Mouse (Mus musculus) splenic B cell, adult 2 months (primary cell): ENCODE measurements around the gene Det1.

Experiments
- DNase-seq: peaks from one replicate; pipeline ENCODE4 v3.0.0-alpha.2; 2011; ENCODE audit warnings: low read depth, low spot score
- H3K27me3 ChIP-seq: 2 replicates; pipeline ENCODE4 v1.6.1; 2012; ENCODE audit warnings: mild to moderate bottlenecking, low read length, moderate library complexity, mixed read lengths; ENCODE audit not compliant: control insufficient read depth, poor library complexity, insufficient read depth, severe bottlenecking
- H3K36me3 ChIP-seq: 2 replicates; pipeline ENCODE4 v1.6.1; 2012; ENCODE audit warnings: mild to moderate bottlenecking, low read length, moderate library complexity, mixed read lengths; ENCODE audit not compliant: control insufficient read depth, poor library complexity, insufficient read depth, severe bottlenecking

The Det1 gene

DNA sequence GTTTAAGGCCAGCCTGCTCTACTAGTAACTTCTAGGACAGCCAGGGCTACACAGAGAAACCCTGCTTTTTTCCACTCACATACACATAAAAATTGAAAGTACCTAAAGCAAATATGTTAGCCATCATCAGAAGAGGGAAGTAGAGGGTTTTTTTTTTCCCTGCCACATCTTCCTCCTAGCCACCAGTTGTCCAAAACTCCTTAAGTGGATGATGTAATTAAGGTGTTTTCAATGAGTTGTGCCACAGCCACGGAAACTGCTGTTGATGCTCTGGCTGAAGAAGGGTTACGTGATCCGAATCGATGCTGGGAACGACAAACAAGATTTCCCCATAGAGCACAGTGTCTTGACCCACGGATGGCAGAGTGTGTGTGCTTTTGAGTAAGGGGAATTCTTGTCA is 25.3 kb upstream of the Det1 start:
- H3K36me3 ChIP-seq = no peaks in the 10 kb centered on the region
- no peak for DNase-seq
- H3K27me3 ChIP-seq = no peaks in the 10 kb centered on the region

DNA sequence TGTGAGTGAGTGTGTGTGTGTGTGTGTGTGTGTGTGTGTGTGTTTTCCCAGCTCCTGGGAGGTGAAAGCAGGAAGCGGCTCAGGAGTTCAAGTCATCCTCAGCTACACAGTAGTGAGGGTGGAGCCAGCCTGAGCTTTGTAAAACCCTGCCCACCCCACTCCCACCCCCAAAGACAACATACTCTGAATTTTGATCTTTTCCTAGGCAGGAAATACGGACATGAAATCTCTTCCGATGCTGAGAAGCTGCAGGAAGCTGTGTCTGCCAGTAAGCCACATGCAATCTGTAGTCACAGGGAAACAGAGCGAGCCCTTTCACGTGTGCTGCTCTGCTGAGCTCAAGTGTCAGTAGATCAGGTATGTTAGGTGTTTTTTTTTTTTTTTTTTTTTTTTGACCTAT is 21.7 kb upstream of the Det1 start:
- no peaks in the 10 kb centered on the region for H3K27me3 ChIP-seq
- no peaks in the 10 kb centered on the region for H3K36me3 ChIP-seq
- DNase-seq = no peak

DNA sequence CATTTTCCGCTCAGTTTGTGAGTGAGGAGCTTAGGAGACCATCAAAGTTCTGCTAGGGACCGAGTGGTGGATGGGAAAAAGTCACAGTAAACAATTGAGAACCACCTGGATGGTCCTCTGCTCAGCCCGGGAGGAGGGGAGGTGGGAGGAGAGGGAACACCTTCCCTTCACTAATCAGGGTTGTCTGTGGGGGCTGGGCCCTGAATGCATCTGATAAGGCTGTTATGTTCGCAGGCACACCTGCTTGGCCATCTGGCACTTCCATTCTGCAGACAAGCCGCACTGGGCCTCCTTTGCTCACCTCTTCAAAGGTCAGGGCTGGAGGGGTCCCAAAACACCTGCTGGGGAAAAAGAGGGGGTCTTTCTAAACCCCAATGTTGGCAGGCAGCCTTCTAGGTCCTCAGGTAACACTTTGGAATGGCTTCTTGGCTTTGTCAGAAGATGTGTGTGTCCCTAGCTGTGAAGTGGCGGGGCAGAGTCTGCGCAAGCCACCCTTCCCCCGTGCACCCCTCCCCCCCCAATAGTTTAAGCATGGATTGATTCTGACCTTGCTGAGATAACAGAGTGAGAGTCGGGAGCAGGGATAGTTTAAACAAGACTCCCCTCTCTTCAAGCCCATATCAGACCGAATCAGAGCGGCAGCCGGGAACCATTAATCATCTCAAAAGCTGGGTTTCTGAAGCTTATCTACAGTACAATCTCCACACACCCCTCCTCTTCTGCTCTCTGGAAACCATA is 18.3 kb upstream of the Det1 start:
- no peak for DNase-seq
- no peaks in the 10 kb centered on the region for H3K27me3 ChIP-seq
- H3K36me3 ChIP-seq = no peaks in the 10 kb centered on the region

DNA sequence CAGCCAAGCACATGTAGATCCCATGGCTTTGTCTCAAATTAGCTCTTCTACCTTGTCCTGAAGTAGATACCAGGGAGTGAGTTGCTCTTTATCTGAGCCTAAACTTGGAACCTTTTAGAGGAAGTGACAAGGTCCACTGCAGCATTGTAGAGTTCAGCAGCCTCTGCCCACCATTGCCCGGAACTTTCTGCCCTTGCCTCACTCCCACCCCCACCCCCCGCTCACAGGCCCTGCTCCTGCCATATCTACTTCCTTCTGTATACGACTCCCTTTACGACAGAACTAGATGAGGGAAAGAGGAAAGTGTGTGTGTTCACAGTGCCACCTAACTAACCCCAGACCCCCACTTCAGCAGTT is 17.4 kb upstream of the Det1 start:
- no peaks in the 10 kb centered on the region for H3K36me3 ChIP-seq
- no peak for DNase-seq
- H3K27me3 ChIP-seq = no peaks in the 10 kb centered on the region

DNA sequence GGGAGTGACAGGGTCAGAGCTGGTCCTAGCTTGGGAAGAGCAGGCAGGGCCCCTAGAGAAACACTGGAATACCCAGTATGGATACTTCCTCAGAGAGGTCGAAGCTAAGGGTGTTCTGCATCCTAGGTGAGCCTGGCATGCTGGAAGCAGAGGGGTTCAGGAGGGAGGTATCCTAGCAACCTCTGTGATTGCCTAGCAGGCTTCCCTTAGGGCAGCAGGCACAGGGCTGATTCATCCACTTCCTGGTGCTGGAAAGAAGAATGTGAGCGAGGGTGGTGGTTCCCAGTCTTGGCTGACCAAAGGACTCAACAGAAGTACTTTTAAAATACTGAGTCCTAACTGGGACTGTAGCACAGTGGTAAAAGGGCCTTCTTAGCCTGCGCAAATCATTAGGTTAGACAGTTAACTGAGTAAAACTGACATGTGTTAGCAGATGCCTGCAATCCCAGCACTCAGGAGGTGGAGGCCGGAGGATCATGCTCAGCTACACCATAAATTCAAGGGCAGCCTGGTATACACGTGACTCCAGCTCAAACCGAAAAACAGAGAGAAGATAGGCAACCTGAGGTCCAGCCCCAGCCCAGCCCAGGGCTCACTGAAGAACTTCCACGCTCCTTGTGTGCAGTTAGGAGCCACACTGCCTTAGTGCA is 16.9 kb upstream of the Det1 start:
- H3K27me3 ChIP-seq = no peaks in the 10 kb centered on the region
- DNase-seq = no peak
- no peaks in the 10 kb centered on the region for H3K36me3 ChIP-seq

DNA sequence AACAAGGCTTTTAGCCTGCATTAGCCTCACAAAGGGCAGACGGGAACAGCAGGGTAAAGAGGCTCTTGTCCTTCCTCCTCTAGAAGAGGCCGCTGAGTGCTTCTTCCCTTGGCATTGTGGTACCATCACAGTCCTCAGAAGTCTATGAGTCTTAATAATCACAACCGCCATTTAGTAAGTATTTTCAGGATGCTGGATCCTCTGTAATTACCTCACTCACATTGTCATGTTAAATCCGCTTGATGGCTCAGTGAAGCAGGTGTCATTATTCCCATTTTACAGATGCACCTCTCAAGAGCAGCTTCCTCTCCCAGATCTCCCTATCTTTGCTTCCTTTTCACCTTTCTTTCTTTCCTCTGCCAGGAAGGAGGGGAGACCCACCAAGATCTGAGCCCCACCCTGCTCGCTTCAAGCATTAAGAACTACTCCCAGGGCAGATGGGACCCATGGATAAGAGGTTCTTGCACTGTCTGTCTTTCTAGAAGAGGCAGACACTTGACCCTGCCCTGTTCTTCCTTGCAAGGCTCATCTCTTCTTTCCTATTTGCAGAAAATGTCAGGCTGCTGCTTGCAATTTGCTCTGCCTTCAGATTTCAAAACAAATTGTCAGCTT is 8.1 kb upstream of the Det1 start:
- H3K36me3 ChIP-seq = no peaks in the 10 kb centered on the region
- no peaks in the 10 kb centered on the region for H3K27me3 ChIP-seq
- no peak for DNase-seq

DNA sequence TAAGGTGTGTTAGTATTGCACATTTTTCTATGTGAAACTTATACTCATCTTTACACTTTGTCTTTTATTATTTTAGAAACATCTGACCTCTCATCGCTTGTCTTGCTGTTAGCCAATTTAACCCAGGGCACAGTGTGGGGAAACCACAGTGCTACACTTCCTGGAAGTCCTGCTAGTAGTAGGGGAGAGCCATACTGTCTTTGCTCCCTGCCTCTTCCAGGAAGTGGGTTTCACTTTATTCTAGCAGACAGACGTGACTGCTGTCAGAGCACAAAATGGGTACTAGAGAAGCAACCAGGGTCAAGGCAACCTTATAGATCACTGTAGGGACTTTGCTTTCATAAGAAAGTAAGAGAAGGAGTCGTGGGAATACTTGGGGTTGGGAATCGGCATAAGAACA is 7.0 kb upstream of the Det1 start:
- no peak for DNase-seq
- H3K36me3 ChIP-seq = no peaks in the 10 kb centered on the region
- H3K27me3 ChIP-seq = no peaks in the 10 kb centered on the region

DNA sequence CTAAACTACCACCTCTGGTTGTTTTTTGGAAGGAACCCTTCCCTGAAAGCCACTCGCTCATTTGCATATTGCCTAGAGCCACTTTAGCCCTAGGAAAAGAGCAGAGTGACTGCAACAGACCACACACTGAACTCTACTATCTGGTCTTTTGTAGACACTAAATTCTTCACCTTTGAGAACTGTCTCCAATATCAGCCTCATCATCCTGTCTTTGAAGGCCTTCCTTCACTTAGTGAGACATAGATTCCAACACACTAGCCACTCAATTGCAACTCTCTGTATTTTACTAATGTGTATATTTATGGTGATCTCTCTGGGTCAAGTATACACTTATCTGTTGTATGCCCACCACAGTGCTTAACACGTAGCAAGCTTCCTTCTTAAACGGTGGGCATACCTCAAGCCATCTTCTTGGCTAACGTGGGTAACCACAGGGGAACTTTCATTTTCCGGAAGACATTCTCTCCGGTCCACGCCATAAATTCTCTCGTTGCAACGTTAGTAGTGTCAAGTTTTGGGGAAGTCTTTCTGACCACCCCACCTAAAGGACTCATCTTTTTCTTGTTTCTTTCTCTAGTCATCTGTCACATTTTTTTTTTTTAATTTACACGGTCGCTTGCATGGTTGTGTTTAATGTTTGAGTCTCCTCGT is 872 bp downstream of the Det1 start:
- peaks cover 4% of the 10 kb centered on the region; the same call in 1 of the 2 replicates for H3K36me3 ChIP-seq
- peak; percentile 31 for DNase-seq

DNA sequence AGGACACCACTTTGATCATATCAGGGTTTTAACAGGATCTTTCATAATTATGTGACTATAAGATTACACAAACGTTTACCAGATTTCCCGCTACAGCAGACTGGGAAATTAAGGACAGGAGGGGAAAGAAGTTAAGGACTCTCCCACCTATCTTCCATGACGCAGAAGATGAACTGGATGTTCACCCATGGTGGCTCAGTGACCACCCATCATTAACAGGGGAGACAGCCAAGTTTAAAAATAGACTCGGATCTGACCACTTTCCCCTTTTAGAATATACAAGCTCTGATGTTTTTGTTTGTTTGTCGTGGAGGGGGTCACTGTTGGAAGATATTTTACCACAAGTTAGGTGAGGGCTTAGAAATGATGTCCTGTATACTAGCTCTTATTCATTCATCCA is 5.5 kb downstream of the Det1 start:
- Histone ChIP-seq H3K27me3 (no peaks in the 10 kb centered on the region), H3K36me3 (peaks cover 9% of the 10 kb centered on the region)
- DNase-seq = no peak

More for the DNA sequence above, 872 bp downstream of the Det1 start:
- H3K27me3 ChIP-seq = no peaks in the 10 kb centered on the region

DNA sequence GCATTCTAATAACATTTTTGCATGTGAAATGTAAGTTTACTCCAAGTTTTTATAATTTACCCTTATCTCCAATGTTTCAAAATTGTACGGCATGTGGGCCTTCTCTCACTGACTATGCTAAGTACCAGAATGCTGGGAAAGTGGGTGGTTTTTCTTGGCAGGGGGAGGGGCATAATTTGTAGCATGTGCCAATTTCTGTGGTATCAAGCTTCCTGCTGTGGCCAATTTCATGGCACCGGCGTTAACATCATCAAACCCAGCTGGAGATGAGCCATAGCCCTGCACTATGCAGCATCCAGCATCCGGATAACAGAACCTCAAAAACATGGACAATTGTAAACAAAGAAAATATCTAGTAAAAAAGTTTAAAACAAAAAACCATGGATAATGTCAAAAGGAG is 9.8 kb downstream of the Det1 start:
- H3K36me3 ChIP-seq = peaks cover 10% of the 10 kb centered on the region
- no peaks in the 10 kb centered on the region for H3K27me3 ChIP-seq
- no peak for DNase-seq

DNA sequence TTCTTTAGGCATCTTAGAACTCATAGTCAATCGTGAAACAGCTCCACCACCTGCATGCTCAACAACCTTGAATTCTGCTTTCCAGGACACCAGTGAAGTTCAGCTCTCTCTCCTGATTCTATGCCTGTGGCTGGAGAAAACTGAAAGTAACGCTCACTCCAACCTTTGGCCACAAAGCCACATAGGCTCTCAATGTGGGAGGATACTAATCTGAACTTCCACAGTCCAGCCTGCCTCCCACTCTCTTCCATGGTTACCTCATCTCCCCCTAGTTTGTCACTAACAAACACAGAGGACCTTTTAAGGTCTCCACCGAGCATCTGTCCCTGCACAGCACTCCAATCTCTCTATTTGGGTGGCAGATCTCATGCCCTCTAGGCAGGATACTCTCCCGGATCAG is 11.4 kb downstream of the Det1 start:
- no peaks in the 10 kb centered on the region for H3K27me3 ChIP-seq
- H3K36me3 ChIP-seq = peaks cover 10% of the 10 kb centered on the region
- no peak for DNase-seq

DNA sequence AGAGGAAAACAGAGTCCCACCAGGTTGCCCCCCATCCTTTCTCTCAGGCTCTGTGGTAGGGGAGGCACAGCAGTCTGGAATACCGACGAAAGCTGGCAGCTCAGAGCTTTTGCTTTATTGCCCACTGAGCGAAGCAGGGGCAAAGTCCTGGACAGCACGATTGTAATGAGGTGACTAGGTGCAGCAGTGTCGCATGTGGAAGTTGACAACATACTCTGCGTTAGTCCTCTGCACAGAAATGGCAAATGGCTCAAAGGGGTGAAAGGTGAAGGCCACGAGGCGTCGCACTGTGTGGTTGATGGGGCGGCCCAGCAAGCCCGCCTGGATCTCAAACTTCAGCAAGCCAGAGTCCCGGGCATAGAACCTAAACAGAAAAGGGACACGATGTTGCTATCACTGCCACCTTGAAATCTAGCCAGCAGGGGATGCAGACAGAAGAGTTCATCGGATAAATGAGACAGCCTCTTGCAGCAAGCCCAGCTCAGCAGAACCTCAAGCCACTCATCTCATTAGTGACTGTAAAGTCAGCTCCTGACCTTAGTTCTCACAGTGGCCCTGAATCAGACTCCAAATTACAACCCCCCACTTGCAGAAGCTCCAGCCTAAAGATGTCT is 19.2 kb downstream of the Det1 start:
- H3K36me3 ChIP-seq = peaks cover 6% of the 10 kb centered on the region
- DNase-seq = no peak
- H3K27me3 ChIP-seq = no peaks in the 10 kb centered on the region

DNA sequence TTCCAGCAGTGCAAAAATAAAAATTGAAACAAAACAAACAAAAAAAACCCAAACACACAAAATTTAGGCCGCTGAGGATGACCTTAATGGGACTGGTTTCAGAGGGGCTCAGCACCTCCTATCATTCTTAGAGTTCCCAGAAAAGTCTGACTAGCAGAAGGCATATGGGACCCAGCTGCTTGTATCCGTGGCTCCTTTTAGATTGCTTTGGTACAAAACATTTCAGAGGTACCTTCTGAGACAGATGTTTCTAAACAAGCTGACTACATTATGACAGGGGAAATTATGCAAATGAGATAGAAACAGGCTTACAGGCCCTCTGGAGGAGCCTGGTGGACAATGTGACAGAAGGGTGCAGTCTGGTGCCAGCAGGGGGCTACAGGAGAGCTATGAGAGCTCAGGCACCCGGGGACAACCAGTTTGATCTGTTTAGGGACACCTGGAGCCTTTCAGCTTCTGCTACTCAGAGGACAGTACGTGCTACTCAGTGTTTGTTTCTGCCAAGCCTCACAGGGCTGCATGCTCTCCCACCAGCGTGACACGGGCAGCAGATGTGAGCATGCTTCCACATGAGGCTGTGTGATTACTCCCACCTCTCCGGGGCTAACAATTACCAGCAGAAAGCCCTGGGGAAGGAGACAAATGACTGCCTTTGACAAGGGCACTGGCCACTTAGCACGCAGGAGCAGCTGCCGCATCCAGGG is 20.2 kb downstream of the Det1 start:
- peak; percentile 14 for DNase-seq
- no peaks in the 10 kb centered on the region for H3K27me3 ChIP-seq
- H3K36me3 ChIP-seq = peaks cover 6% of the 10 kb centered on the region

DNA sequence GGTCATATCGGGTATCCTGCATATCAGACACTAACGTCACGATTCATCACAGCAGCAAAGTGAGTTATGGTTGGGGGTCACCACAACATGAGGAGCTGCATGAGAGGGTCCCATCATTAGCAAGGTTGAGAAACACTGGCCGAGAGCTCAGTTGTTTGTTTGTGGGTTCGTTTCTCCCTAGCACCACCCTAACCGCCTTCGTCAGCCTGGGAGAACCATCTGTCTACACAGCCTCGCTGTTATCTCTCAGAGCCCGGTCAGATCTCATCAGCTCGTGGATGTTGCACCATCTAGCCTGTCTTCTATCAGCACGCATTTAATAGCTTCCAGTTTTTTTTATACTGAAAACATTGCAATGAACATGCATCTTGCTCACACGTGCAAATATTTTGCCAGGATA is 28.7 kb downstream of the Det1 start:
- peaks cover 6% of the 10 kb centered on the region; the same call in 1 of the 2 replicates for H3K36me3 ChIP-seq
- no peaks in the 10 kb centered on the region for H3K27me3 ChIP-seq
- no peak for DNase-seq
